Mouse (Mus musculus) liver, embryonic 11.5 days (tissue): ENCODE data around the gene Golim4. TPM values are rescaled to one million over a fixed set of nuclear protein-coding genes. Genes with fewer than 3 reads are reported as not detected.

Experiments
- ATAC-seq: fragments of 200-750 bp; cut with Nextera tagmentation; replicated peaks from 2 replicates; pipeline ENCODE4 v1.8.0; 2017; ENCODE audit warnings: moderate number of reproducible peaks, mild to moderate bottlenecking, moderate TSS enrichment, moderate library complexity; ENCODE audit not compliant: low FRiP score
- DNase-seq: peaks from one replicate; pipeline ENCODE4 v3.0.0-alpha.2; 2017; ENCODE audit warnings: low spot score
- H3K27ac ChIP-seq: fragments of 300-500 bp; sonication (generic); 2 replicates; pipeline ENCODE4 v1.5.1; 2014; ENCODE audit warnings: mild to moderate bottlenecking, low read depth, low read length, control low read depth
- H3K27me3 ChIP-seq: fragments of 300-500 bp; sonication (generic); replicated peaks from 2 replicates; pipeline ENCODE4 v1.6.1; 2014; ENCODE audit warnings: low read length, mixed read lengths; ENCODE audit not compliant: control insufficient read depth, insufficient read depth
- H3K36me3 ChIP-seq: fragments of 300-500 bp; sonication (generic); 2 replicates; pipeline ENCODE4 v1.6.1; 2014; ENCODE audit warnings: mild to moderate bottlenecking, low read length, moderate library complexity, mixed read lengths; ENCODE audit not compliant: control insufficient read depth, insufficient read depth
- H3K4me1 ChIP-seq: fragments of 300-500 bp; sonication (generic); replicated peaks from 2 replicates; pipeline ENCODE4 v1.6.1; 2014; ENCODE audit warnings: low read length, mixed read lengths; ENCODE audit not compliant: control insufficient read depth, insufficient read depth
- H3K4me2 ChIP-seq: fragments of 300-500 bp; sonication (generic); 2 replicates; pipeline ENCODE4 v1.6.1; 2014; ENCODE audit warnings: mild to moderate bottlenecking, control low read depth, moderate library complexity
- H3K4me3 ChIP-seq: fragments of 300-500 bp; sonication (generic); 2 replicates; pipeline ENCODE4 v1.5.1; 2014; ENCODE audit warnings: low read depth, low read length, control low read depth
- H3K9ac ChIP-seq: fragments of 300-500 bp; sonication (generic); 2 replicates; pipeline ENCODE4 v1.6.1; 2014; ENCODE audit warnings: low read depth, low read length, control low read depth
- H3K9me3 ChIP-seq: fragments of 300-500 bp; sonication (generic); 2 replicates; pipeline ENCODE4 v1.6.1; 2016; ENCODE audit warnings: low read length, inconsistent platforms, mixed read lengths; ENCODE audit not compliant: control insufficient read depth
- WGBS: fragments of 180-500 bp; shearing (Covaris S2); extraction: QIAGEN DNeasy Blood & Tissue Kit; methylation state at CpG from one replicate; pipeline ENCODE4 v1.1.7; 2014; 5-methylcytosine and 5-hydroxymethylcytosine counted together
- polyA plus RNA-seq: library from polyadenylated mRNA; unstranded; fragments of >200 nt; fragmentation: Nextera tagmentation; extraction: Ambion mirVana; gene quantifications from 2 replicates; pipeline ENCODE4 v1.2.1, GENCODE M21; 2014

Gene Golim4
- polyA plus RNA-seq, 1 experiment from 2014 or later, result 32.4 TPM

DNA sequence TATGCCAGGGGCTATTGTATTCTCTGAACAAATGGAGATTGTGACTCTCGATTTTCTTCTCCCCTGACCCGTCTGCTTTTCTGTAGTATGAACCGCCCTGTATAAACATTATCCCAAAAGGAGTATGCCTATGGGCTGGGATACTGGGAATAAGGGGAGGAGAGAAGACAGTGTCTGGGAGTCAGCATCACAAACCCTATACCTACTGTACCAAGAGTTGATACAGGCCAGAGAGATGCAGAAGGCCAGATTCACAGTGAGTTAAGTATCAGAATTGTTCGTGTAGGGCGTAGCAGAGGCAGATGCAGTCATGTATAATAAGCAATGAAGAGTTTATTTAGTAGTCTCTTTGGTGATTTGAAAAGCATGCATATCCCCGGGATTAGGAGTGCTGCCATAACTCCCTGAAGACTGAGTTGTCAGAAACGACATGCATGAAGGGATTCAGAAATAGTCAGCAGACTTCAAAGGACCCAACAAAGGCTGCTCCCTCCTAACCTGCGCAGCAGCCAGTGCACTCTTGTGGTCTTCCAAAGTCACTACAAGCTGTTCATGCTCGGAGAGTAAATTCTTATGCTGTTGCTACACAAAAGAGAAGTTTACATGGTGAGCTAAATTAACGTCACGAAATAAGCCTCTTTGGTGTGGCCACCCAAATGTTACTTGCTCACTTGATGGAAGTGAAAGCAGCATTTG lies 54.7 kb downstream of the Golim4 start:
- Histone ChIP-seq H3K4me3 (no peak overlapping the region), H3K36me3 (peaks cover 5% of the 10 kb centered on the region), H3K9me3 (no peaks in the 10 kb centered on the region), H3K27ac (no peak overlapping the region), H3K9ac (no peak overlapping the region), H3K4me1 (no peaks in the 10 kb centered on the region), H3K4me2 (no peak overlapping the region), H3K27me3 (no peaks in the 10 kb centered on the region)
- ATAC-seq (no peak), DNase-seq (no peak)
- 86% methylated on average over 11 of the region's 11 CpGs for WGBS

DNA sequence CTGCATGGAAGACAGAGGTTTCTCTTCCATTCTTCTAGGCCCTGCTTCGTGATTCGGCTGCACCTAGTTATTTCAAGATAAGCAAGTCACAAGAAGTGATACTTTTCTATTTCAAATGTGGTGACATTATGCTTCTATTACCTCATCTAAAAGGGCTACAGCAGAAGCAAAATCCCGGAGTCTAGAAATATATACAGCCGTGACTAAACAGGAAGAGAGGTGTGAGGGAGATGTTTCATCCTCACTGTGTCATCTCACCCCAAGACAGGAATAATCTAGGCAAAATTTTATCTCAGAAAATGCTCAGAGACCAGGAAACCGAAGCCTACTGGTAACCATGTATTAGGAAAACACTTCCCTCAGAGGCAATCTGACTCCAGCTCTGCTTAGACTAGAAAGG lies 61.7 kb downstream of the Golim4 start:
- no peak overlapping the region for H3K4me2 ChIP-seq
- H3K4me3 ChIP-seq, result no peak overlapping the region
- peaks cover 8% of the 10 kb centered on the region; the same call in 1 of the 2 replicates for H3K36me3 ChIP-seq
- H3K9ac ChIP-seq, result no peak overlapping the region
- no peaks in the 10 kb centered on the region for H3K27me3 ChIP-seq
- H3K27ac ChIP-seq, result no peak overlapping the region
- 92% methylated on average over 5 of the region's 5 CpGs for WGBS
- no peaks in the 10 kb centered on the region for H3K4me1 ChIP-seq
- no peak for DNase-seq
- ATAC-seq, result no peak
- H3K9me3 ChIP-seq, result no peaks in the 10 kb centered on the region

GRCm38 (mm10) chr3:75891581-75891980 lies 65.2 kb downstream of the Golim4 start:
- 91% methylated on average over 3 of the region's 3 CpGs for whole genome bisulfite sequencing
- DNase-seq (no peak), ATAC-seq (no peak)
- no peak overlapping the region for H3K4me2 ChIP-seq
- no peak overlapping the region for H3K27ac ChIP-seq
- H3K9me3 ChIP-seq, result no peaks in the 10 kb centered on the region
- H3K9ac ChIP-seq, result no peak overlapping the region
- H3K4me1 ChIP-seq, result no peaks in the 10 kb centered on the region
- H3K27me3 ChIP-seq, result no peaks in the 10 kb centered on the region
- H3K4me3 ChIP-seq, result no peak overlapping the region
- peaks cover 15% of the 10 kb centered on the region; the same call in 1 of the 2 replicates for H3K36me3 ChIP-seq

DNA sequence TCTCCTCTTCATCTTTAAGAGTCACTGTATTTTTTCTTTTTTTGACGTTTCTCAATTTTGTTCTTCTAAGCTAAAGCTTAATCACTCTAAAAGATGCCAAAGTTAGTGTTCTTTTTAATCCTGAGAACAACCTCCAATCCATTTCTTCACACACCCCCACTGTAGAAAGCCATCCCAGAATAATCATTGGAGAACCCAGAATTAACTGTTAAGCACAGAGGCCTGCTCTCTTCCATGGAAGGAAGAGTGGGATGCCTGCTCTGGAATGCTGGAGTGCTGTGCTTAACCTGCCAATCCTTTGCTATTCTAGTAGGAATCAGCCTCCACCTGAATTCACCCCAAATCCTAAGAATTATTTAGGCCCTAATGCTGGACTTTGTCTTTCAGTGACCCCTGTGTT lies 67.4 kb downstream of the Golim4 start:
- Histone ChIP-seq H3K9ac (no peak overlapping the region), H3K4me1 (no peaks in the 10 kb centered on the region), H3K4me3 (no peak overlapping the region), H3K27ac (no peak overlapping the region), H3K4me2 (no peak overlapping the region), H3K36me3 (peaks cover 11% of the 10 kb centered on the region; the same call in 1 of the 2 replicates), H3K9me3 (no peaks in the 10 kb centered on the region), H3K27me3 (no peaks in the 10 kb centered on the region)
- 86% methylated on average over 1 of the region's 1 CpGs for WGBS
- ATAC-seq, result no peak
- DNase-seq, result no peak

GRCm38 (mm10) chr3:75881582-75881981 lies 75.2 kb downstream of the Golim4 start:
- WGBS, result 96% methylated on average over 1 of the region's 1 CpGs
- Histone ChIP-seq H3K4me2 (no peak overlapping the region), H3K27me3 (no peaks in the 10 kb centered on the region), H3K9me3 (no peaks in the 10 kb centered on the region), H3K4me1 (no peaks in the 10 kb centered on the region), H3K4me3 (no peak overlapping the region), H3K36me3 (peaks cover 8% of the 10 kb centered on the region), H3K27ac (no peak overlapping the region), H3K9ac (no peak overlapping the region)
- no peak for ATAC-seq
- DNase-seq, result no peak

DNA sequence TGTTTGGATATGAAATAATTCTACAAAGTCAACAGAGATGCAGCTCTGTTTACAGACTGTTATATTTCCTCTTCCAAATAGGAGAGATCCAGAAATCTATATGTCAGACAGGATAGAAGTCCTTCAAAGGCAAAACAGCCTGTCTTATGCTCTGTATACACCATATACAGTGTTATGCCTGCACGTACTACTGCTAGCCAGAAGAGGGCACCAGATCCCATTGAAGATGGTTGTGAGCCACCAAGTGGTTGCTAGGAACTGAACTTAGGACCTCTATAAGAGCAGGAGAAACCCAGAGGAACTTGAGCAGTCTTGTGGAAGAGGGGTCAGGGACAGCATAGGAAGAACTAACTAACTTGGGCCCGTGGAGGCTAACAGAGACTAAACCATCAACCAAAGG lies 77.5 kb downstream of the Golim4 start:
- Histone ChIP-seq H3K27ac (no peak overlapping the region), H3K27me3 (no peaks in the 10 kb centered on the region), H3K9me3 (no peaks in the 10 kb centered on the region), H3K9ac (no peak overlapping the region), H3K36me3 (peaks cover 8% of the 10 kb centered on the region), H3K4me2 (no peak overlapping the region), H3K4me3 (no peak overlapping the region), H3K4me1 (no peaks in the 10 kb centered on the region)
- no peak for DNase-seq
- WGBS, result 84% methylated on average over 2 of the region's 2 CpGs
- ATAC-seq, result no peak; the same call in 1 of the 2 replicates

GRCm38 (mm10) chr3:75868886-75869285 lies 87.9 kb downstream of the Golim4 start:
- Histone ChIP-seq H3K36me3 (no peaks in the 10 kb centered on the region), H3K4me2 (no peak overlapping the region), H3K27ac (no peak overlapping the region), H3K4me1 (no peaks in the 10 kb centered on the region), H3K9me3 (no peaks in the 10 kb centered on the region), H3K9ac (no peak overlapping the region), H3K4me3 (no peak overlapping the region), H3K27me3 (no peaks in the 10 kb centered on the region)
- no peak for ATAC-seq
- no peak for DNase-seq
- 42% methylated on average over 1 of the region's 1 CpGs for WGBS

DNA sequence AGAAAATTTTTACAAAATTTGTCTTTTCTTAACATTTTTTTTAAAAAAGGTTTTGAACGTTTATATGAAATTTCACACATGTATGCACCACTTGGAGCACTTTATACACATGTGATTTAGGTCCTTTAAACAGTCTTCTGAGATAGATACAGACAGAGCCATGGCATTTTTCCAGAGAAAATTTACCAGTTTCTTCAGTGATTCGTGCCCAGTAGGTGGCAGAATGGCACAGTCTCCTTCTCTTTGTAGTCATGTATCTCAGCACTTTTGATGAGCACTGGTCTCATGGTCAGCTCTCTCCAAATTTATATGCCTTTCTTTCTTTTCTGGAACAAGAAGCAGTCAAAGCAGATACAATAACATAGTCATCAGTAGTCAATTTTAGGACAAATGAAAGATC lies 92.5 kb downstream of the Golim4 start:
- H3K9ac ChIP-seq, result no peak overlapping the region
- no peaks in the 10 kb centered on the region for H3K36me3 ChIP-seq
- no peaks in the 10 kb centered on the region for H3K4me1 ChIP-seq
- H3K9me3 ChIP-seq, result no peaks in the 10 kb centered on the region
- H3K4me2 ChIP-seq, result no peak overlapping the region
- WGBS, result 22% methylated on average over 2 of the region's 2 CpGs
- ATAC-seq (no peak), DNase-seq (no peak)
- no peaks in the 10 kb centered on the region for H3K27me3 ChIP-seq
- H3K4me3 ChIP-seq, result no peak overlapping the region
- H3K27ac ChIP-seq, result no peak overlapping the region

- 26% methylated on average over 4 of the region's 4 CpGs for WGBS
- Histone ChIP-seq H3K4me1 (no peaks in the 10 kb centered on the region), H3K27me3 (no peaks in the 10 kb centered on the region), H3K27ac (no peak overlapping the region), H3K9ac (no peak overlapping the region), H3K4me2 (no peak overlapping the region), H3K36me3 (no peaks in the 10 kb centered on the region), H3K9me3 (no peaks in the 10 kb centered on the region), H3K4me3 (no peak overlapping the region)
- no peak for ATAC-seq
- no peak for DNase-seq
These were observed 95.1 kb downstream of the Golim4 start for GRCm38 (mm10) chr3:75861677-75862076.
